Mouse (Mus musculus) T-cell, adult 2 months (primary cell): ENCODE measurements around the gene Rab11a.
"Not testable (repeated sequence)": the region's sequence is repeated elsewhere in the genome, so short reads cannot be mapped to it uniquely, and the experiment has no call there.

Experiments
- DNase-seq: peaks from one replicate; pipeline ENCODE4 v3.0.0; 2022; ENCODE audit warnings: low spot score

The Rab11a gene

GRCm38 (mm10) chr9:64742453-64742852 lies 4.9 kb upstream of the Rab11a start:
- no peak for DNase-seq

DNA sequence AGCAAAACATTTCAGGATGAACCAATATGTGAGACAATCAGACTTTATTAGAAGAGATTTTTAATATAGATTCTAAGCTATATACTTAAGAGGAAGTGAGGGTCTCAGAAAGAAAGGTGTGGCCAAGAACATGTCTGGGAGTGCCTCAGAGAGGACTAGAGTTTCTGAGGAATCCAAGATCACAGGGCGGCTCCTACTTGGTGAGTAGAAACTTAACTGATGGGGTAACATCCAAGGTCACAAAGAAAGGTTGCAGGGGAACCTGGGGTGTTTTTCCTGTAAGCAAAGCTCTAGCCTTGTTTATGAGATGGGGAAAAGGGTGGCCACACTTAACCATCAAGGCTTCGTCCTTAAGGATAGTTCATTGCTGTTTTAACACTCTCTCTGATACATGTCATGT lies 1.4 kb upstream of the Rab11a start:
- no peak for DNase-seq

GRCm38 (mm10) chr9:64736639-64737405 lies 736 bp downstream of the Rab11a start:
- no peak for DNase-seq

DNA sequence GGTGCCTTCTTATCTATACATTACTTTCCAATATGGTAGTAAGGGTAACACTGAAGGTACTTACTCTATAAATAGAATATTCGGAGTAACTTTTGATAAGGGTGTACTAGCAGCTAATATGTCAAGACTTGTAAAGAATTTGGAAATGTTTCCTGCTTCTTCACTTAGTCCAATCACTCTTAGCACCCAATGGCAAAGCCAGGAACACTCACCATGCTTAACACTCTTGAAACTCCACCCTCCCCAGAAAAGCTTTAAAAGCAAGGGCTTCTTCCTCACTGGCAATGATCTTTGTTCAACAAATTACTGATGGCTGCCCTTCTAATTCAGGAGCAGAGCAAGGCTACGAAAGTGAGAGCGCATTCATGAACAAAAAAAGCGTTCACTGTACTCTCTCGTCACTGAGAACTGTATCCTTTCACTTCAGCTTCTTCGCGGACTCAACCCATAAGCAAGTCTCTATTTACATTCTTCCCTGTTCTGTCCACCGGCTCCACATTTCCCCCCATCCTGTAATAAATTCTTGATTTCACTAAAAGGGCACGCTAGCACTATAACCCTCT lies 1.4 kb downstream of the Rab11a start:
- DNase-seq = peak; percentile 24

- DNase-seq = not testable (repeated sequence)
Observed at GRCm38 (mm10) chr9:64734992-64735391, 2.6 kb downstream of the Rab11a start.

GRCm38 (mm10) chr9:64734166-64734565 lies 3.4 kb downstream of the Rab11a start:
- DNase-seq = peak; percentile 27

DNA sequence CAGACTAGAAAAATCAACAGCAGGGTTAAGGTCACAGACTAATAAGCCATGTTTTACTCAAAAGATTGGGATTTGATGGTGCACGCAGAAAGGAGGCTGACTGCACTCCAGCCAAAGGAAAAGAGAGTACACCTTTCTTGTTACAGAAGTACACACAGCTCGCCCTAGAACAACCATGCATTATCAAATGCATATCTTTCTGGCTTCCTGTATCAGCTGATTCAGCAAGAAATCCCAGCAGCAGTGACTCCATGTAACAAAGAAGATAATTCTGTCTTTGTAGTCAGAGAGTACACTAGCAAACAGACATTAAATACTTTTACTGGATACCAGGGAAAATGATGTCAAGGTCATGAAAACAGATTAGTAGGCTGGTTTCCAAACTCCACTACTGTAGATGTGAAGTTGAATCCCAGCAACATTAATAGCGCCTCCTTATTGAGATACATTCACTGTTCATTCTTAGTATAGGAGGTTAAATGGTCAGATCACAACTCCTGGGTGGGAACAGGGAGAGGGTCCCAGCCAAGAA lies 6.5 kb downstream of the Rab11a start:
- DNase-seq = no peak

- no peak for DNase-seq
Observed at GRCm38 (mm10) chr9:64726454-64726853, 11.1 kb downstream of the Rab11a start.

DNA sequence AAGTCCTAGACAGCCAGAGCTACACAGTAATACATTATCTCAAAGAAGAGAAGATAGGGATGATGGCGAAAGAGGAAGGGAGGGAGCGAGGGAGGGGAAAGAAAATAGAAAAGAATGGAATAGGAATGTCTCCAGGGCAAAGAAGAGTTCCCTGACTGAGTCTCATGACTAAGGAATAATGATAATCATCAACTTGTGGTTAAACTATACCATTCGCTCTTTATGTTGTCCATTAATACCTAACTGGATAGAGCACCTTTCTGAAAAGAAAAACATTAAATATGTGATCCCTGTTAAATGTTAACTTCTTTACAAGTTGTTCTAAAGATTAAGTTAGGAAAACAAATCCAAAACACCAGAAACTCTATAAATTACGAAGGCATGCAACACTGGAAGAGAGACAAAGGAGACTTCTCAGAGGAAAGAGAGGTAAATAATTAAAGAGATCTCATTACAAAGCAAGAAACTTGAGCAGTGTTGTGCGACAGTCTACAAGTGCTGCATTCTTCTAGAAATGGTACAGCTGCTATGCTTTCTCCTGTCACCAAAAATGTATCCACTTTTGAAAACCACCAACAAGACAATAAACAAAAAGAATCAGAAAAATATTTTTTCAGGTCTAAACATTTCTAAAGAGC lies 17.9 kb downstream of the Rab11a start:
- DNase-seq = no peak

- not testable (repeated sequence) for DNase-seq
Observed at GRCm38 (mm10) chr9:64710291-64710690, 27.3 kb downstream of the Rab11a start.

DNA sequence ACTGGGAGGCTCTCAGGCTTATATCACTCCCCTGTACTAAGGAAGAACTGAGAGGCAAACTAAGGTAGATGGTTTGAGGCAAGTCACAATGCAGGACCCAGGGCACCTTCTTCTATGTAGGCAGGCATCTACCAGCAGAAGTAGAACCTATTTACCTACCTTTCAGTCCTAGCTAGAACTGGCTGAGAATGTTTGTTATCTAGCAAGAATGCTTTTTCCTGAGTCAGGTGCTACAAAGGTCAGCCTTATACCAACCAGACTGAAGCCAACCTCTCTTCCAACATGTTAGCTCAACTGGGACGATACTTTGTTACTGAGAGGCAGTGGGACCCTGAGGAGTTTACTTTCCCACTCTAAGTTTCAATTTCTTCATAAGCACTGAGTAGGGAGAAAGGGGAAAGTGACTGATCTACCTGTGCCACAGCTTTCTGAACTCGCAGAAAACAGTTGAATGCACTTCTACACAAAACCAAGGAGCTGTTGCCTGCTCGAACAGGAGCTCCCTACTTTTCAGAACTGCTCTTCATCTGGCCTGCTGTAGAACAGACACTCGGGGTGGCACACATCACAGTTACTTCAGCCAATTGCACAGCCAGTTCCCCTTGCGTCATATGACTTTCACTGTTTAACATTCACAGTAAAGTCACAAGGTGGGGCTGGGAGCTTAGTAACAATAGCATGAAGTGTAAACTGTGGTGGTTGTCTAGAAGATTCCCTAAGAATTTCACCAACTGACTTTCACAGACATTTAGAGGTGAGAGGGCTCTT lies 33.3 kb downstream of the Rab11a start:
- no peak for DNase-seq

DNA sequence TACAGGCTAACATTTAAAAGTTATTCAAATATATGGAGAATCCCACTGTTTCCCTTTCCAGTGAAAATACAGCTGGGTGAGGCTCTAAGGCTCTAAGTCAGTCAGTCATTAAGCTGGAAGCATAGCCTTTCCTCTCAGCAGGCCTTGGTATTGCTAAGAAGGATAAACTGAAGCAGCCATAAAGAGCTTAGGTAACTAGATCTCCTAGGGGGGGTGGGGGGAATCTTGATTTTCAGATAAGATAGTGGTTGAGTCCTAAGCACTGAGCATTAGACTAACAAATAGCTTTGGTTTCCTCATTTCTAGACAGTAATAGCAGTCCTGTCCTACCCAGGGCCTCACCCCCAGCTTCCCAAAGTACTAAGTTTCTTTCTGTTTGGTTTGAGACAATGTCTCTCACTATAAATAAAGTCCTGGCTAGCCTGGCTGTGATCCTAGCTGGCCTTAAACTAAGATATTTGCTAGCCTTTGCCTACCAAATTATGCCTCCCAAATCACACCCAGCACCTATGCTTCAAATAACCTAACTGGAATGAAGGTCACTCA lies 34.1 kb downstream of the Rab11a start:
- DNase-seq = no peak

DNA sequence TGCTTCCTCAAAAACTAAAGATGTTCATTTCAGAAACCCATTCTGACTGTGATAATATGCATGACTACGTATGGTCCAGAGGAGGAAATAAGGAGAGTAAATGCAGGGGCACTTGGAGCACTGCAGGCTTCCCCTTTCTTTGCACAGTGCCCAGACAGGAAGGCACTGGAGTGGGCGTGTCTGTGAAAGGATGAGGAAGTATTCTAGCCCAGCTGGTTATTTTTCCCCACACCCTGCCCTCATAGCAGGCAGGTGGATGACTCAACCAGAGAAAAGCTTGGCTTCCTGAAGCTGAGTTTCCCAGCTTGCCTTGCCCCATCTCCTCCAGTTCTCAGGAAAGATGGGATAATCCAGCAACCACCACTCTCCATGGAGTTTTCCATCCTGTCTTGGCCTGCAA lies 34.6 kb downstream of the Rab11a start:
- DNase-seq = no peak

GRCm38 (mm10) chr9:64702391-64702790 lies 35.2 kb downstream of the Rab11a start:
- DNase-seq = no peak

DNA sequence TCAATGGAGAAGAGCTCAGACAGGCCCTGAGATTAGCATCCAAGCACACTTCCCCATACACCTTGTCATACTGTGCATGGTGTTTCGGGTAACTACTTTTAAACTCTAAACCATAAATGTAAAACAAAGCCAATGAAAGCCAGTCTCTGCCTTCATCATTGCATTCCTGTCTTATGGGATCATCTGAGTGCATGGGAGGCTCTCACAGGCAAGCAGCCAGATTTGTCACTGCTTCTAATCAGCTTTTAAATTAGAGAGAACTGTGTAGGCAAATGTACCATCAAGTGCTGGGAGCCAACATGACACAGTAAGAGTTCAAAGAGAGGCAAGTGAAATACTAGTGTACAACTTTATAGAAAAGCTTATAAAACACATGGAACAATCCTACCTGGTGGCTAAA lies 35.9 kb downstream of the Rab11a start:
- DNase-seq = no peak

GRCm38 (mm10) chr9:64700451-64701311 lies 36.9 kb downstream of the Rab11a start:
- DNase-seq = no peak

GRCm38 (mm10) chr9:64698586-64698985 lies 39.0 kb downstream of the Rab11a start:
- no peak for DNase-seq

DNA sequence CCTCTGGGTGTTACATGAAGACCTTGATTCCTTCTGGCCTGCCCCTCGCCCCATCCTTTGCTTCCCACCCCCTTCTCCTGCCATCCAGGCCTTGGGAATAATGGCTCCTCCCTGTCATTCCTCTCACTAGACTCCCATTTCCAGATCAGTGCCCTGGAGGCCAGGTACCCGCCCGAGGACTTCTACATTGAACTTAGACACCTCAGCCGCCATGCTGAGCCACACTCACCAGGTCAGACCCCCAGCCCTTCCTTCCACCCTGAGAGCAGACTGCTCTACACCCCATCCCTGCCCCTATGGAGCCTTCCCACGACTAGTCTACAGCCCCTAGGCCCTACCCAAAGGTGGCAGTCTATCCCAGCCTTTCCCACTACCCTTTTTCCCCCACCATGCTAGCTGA lies 39.9 kb downstream of the Rab11a start:
- DNase-seq = no peak

DNA sequence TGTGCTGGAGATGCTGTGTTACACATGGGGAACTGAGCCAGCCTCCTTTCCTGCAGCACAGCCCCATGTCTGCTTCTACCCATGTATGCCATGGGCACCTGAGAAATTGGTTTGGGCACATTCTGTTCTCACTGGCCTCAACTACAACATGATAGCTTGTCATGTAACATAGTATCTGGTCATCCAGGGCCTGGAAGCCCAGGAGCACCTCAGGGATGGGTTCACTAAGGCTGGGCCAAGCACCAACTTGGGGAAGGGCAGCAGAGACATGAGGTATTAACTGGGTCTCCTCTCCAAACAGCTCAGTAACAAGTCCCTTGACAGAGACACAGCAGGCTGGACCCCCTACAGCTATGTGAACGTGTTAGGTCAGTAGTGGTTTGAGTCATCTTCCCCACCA lies 40.6 kb downstream of the Rab11a start:
- DNase-seq = no peak

DNA sequence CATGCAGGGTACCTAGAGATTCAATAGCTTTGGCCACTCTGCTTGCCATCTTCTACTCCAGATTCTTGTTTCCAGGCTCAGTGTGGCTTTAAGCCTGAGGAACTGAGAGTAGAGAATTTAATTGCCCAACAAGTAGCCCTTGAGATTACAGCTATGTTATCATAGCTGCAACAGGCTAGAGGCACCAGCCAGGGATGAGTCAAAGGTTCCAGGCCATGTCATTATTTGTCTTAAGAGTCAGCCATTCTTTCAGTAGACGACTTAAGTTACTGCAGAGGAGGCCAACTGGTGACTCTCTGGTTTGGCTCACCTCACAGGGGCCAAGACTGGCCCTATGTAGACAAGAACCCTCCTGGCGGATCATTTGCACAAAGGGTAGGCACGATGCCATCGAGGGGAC lies 41.2 kb downstream of the Rab11a start:
- DNase-seq = no peak

GRCm38 (mm10) chr9:64695266-64695665 lies 42.3 kb downstream of the Rab11a start:
- no peak for DNase-seq
